ENCODE assay signal across 18 mouse cellular contexts in genomic region chr5:77262105-77262504, GRCm38 (mm10). TPM values are rescaled to one million over a fixed set of nuclear protein-coding genes. Genes with fewer than 3 reads are reported as not detected.
"Had no signal": no experiment of that assay in that cellular context is flagged by ENCODE, and none has a peak within 500 bp of the region (broad histone marks: within the 10 kb centered on the region; RNA-seq: fewer than 3 reads in every experiment).

No protein-coding gene starts in this region.

- H3K9ac ChIP-seq: limb, embryonic 15.5 days; liver, embryonic 12.5 days; lung, embryonic 14.5 days; neural tube, embryonic 13.5 days had no signal

- H3K36me3 ChIP-seq: limb, embryonic 15.5 days; liver, embryonic 12.5 days; neural tube, embryonic 13.5 days had no signal

- ATAC-seq: liver, embryonic 12.5 days; midbrain, embryonic 16.5 days had no signal

- H3K4me2 ChIP-seq: limb, embryonic 15.5 days; liver, embryonic 12.5 days; lung, embryonic 14.5 days; neural tube, embryonic 13.5 days had no signal

- H3K9me3 ChIP-seq: limb, embryonic 15.5 days; liver, embryonic 12.5 days; megakaryocyte, embryonic 14.5 days; neural tube, embryonic 13.5 days had no signal

- H3K4me3 ChIP-seq: limb, embryonic 15.5 days; liver, embryonic 12.5 days; megakaryocyte, embryonic 14.5 days; neural tube, embryonic 13.5 days had no signal

- DNase-seq: kidney, postnatal 14 days; lung, embryonic 14.5 days; lung, postnatal 10 days; lung, postnatal 4 days; right cerebral cortex, adult 18-20 months; right cerebral cortex, postnatal 25 days; thymus, postnatal 36 days had no signal

- H3K27me3 ChIP-seq: limb, embryonic 15.5 days; liver, embryonic 12.5 days had no signal

- H3K27ac ChIP-seq: limb, embryonic 15.5 days; liver, embryonic 12.5 days; neural tube, embryonic 13.5 days had no signal

RNA-seq across cellular contexts. Expression of gene Spink2, which starts 50.8 kb away (rescaled TPM):
- total RNA-seq: layer of hippocampus, adult 8-10 months; layer of hippocampus, postnatal 14 days; left cerebral cortex, adult 18-20 months; left cerebral cortex, postnatal 25 days had no signal
- polyA plus RNA-seq: liver, embryonic 12.5 days; liver, embryonic 16.5 days; small intestine, adult 2 months had no signal
